Mouse (Mus musculus): Measurements from ENCODE around the gene Dusp7. TPM values are rescaled to one million over a fixed set of nuclear protein-coding genes. Genes with fewer than 3 reads are reported as not detected.

Dusp7 gene
- total RNA-seq (2021), result 10 to 100 TPM; 82.4 to 91.1 TPM

GRCm38 (mm10) chr9:106368112-106368717 lies at the start of gene Dusp7:
Gene Dusp7 (plus strand): TSS chr9:106368632.
- peak; percentile 67 to 78 for DNase-seq (ENCODE audit: extremely low spot score in 1 of 2, low spot score in 1 of 2)

- DNase-seq (ENCODE audit: extremely low spot score in 1 of 2, low spot score in 1 of 2), result no peak
Measured at GRCm38 (mm10) chr9:106319095-106319494, 49.3 kb upstream of the Dusp7 start.

- no peak for DNase-seq (ENCODE audit: extremely low spot score in 1 of 2, low spot score in 1 of 2)
Measured at GRCm38 (mm10) chr9:106322497-106322896, 45.9 kb upstream of the Dusp7 start.

- DNase-seq (ENCODE audit: extremely low spot score in 1 of 2, low spot score in 1 of 2), result no peak
Measured at GRCm38 (mm10) chr9:106326241-106326640, 42.2 kb upstream of the Dusp7 start.

- DNase-seq (ENCODE audit: extremely low spot score in 1 of 2, low spot score in 1 of 2), result peak in 1 of 2 experiments; percentile 50
Measured at GRCm38 (mm10) chr9:106327125-106327809, 41.2 kb upstream of the Dusp7 start.

- no peak for DNase-seq (ENCODE audit: extremely low spot score in 1 of 2, low spot score in 1 of 2)
Measured at GRCm38 (mm10) chr9:106328068-106328610, 40.3 kb upstream of the Dusp7 start.

- no peak for DNase-seq (ENCODE audit: extremely low spot score in 1 of 2, low spot score in 1 of 2)
Measured at GRCm38 (mm10) chr9:106328772-106329511, 39.5 kb upstream of the Dusp7 start.

- DNase-seq (ENCODE audit: extremely low spot score in 1 of 2, low spot score in 1 of 2), result no peak
Measured at GRCm38 (mm10) chr9:106332746-106333145, 35.7 kb upstream of the Dusp7 start.

GRCm38 (mm10) chr9:106337620-106338019 lies 30.8 kb upstream of the Dusp7 start:
- no peak for DNase-seq (ENCODE audit: extremely low spot score in 1 of 2, low spot score in 1 of 2)

- DNase-seq (ENCODE audit: extremely low spot score in 1 of 2, low spot score in 1 of 2), result no peak
Measured at GRCm38 (mm10) chr9:106338462-106339172, 29.8 kb upstream of the Dusp7 start.

- no peak for DNase-seq (ENCODE audit: extremely low spot score in 1 of 2, low spot score in 1 of 2)
Measured at GRCm38 (mm10) chr9:106339173-106339558, 29.3 kb upstream of the Dusp7 start.

- DNase-seq (ENCODE audit: extremely low spot score in 1 of 2, low spot score in 1 of 2), result no peak
Measured at GRCm38 (mm10) chr9:106339730-106340129, 28.7 kb upstream of the Dusp7 start.

GRCm38 (mm10) chr9:106340501-106341312 lies 27.7 kb upstream of the Dusp7 start:
- no peak for DNase-seq (ENCODE audit: extremely low spot score in 1 of 2, low spot score in 1 of 2)

GRCm38 (mm10) chr9:106341313-106341686 lies 27.1 kb upstream of the Dusp7 start:
- no peak for DNase-seq (ENCODE audit: extremely low spot score in 1 of 2, low spot score in 1 of 2)

GRCm38 (mm10) chr9:106342573-106342972 lies 25.9 kb upstream of the Dusp7 start:
- no peak for DNase-seq (ENCODE audit: extremely low spot score in 1 of 2, low spot score in 1 of 2)

GRCm38 (mm10) chr9:106345167-106345566 lies 23.3 kb upstream of the Dusp7 start:
- DNase-seq (ENCODE audit: extremely low spot score in 1 of 2, low spot score in 1 of 2), result no peak

GRCm38 (mm10) chr9:106345630-106346029 lies 22.8 kb upstream of the Dusp7 start:
- DNase-seq (ENCODE audit: extremely low spot score in 1 of 2, low spot score in 1 of 2), result no peak

GRCm38 (mm10) chr9:106348281-106348680 lies 20.2 kb upstream of the Dusp7 start:
- no peak for DNase-seq (ENCODE audit: extremely low spot score in 1 of 2, low spot score in 1 of 2)

GRCm38 (mm10) chr9:106349075-106349474 lies 19.4 kb upstream of the Dusp7 start:
- peak in 1 of 2 experiments; percentile 34 for DNase-seq (ENCODE audit: extremely low spot score in 1 of 2, low spot score in 1 of 2)

GRCm38 (mm10) chr9:106351178-106351577 lies 17.3 kb upstream of the Dusp7 start:
- no peak for DNase-seq (ENCODE audit: extremely low spot score in 1 of 2, low spot score in 1 of 2)

Measured in layer of hippocampus, postnatal 25 days (tissue).